Mouse (Mus musculus) liver, embryonic 12.5 days (tissue): ENCODE measurements around the gene Adgrd1. TPM values are rescaled to one million over a fixed set of nuclear protein-coding genes. Genes with fewer than 3 reads are reported as not detected.

Experiments
- ATAC-seq: fragments of 200-750 bp; cut with Nextera tagmentation; 2 replicates; pipeline ENCODE4 v1.8.0; 2017; ENCODE audit warnings: moderate number of reproducible peaks, mild to moderate bottlenecking, moderate library complexity
- H3K27ac ChIP-seq: fragments of 300-500 bp; sonication (generic); 2 replicates; pipeline ENCODE4 v1.5.1; 2016; ENCODE audit warnings: mild to moderate bottlenecking
- H3K27me3 ChIP-seq: fragments of 300-500 bp; sonication (generic); replicated peaks from 2 replicates; pipeline ENCODE4 v1.6.1; 2016; ENCODE audit warnings: mild to moderate bottlenecking, moderate library complexity
- H3K36me3 ChIP-seq: fragments of 300-500 bp; sonication (generic); 2 replicates; pipeline ENCODE4 v1.6.1; 2016; ENCODE audit warnings: mild to moderate bottlenecking, moderate library complexity
- H3K4me1 ChIP-seq: fragments of 300-500 bp; sonication (generic); 2 replicates; pipeline ENCODE4 v1.6.1; 2016
- H3K4me2 ChIP-seq: fragments of 300-500 bp; sonication (generic); 2 replicates; pipeline ENCODE4 v1.6.1; 2016; ENCODE audit warnings: mild to moderate bottlenecking, moderate library complexity
- H3K4me3 ChIP-seq: fragments of 300-500 bp; sonication (generic); 2 replicates; pipeline ENCODE4 v1.5.1; 2016; ENCODE audit warnings: mild to moderate bottlenecking, moderate library complexity
- H3K9ac ChIP-seq: fragments of 300-500 bp; sonication (generic); 2 replicates; pipeline ENCODE4 v1.6.1; 2016; ENCODE audit warnings: mild to moderate bottlenecking, moderate library complexity
- H3K9me3 ChIP-seq: fragments of 300-500 bp; sonication (generic); replicated peaks from 2 replicates; pipeline ENCODE4 v1.6.1; 2016; ENCODE audit warnings: mild to moderate bottlenecking, moderate library complexity
- WGBS: fragments of 180-500 bp; shearing (Covaris S2); methylation state at CpG from one replicate; pipeline ENCODE4 v1.1.7; 2016; ENCODE audit not compliant: insufficient replicate concordance; 5-methylcytosine and 5-hydroxymethylcytosine counted together
- polyA plus RNA-seq: library from polyadenylated mRNA; unstranded; fragments of >200 nt; fragmentation: Nextera tagmentation; extraction: Ambion mirVana; gene quantifications from 2 replicates; pipeline ENCODE4 v1.2.1, GENCODE M21; 2016

Gene Adgrd1
- polyA plus RNA-seq, 1 experiment from 2014 or later, result 0.02 TPM

GRCm38 (mm10) chr5:129066541-129067230 lies 29.9 kb upstream of the Adgrd1 start:
- no peaks in the 10 kb centered on the region for H3K9me3 ChIP-seq
- H3K27ac ChIP-seq, result no peak overlapping the region
- no peak overlapping the region for H3K4me2 ChIP-seq
- H3K4me1 ChIP-seq, result 0 out of 2 replicates have a peak, but pooled peaks cover 6% of the 10 kb centered on the region
- peaks cover 30% of the 10 kb centered on the region for H3K27me3 ChIP-seq
- no peak overlapping the region for H3K4me3 ChIP-seq
- 74% methylated on average over 8 of the region's 8 CpGs for WGBS
- H3K9ac ChIP-seq, result no peak overlapping the region
- no peak for ATAC-seq
- H3K36me3 ChIP-seq, result no peaks in the 10 kb centered on the region

- Histone ChIP-seq H3K27me3 (peaks cover 23% of the 10 kb centered on the region), H3K9ac (no peak overlapping the region), H3K4me2 (no peak overlapping the region), H3K9me3 (no peaks in the 10 kb centered on the region), H3K4me3 (no peak overlapping the region), H3K36me3 (no peaks in the 10 kb centered on the region), H3K27ac (no peak overlapping the region), H3K4me1 (0 out of 2 replicates have a peak, but pooled peaks cover 6% of the 10 kb centered on the region)
- 53% methylated on average over 13 of the region's 13 CpGs for WGBS
- ATAC-seq, result no peak
These were observed 29.2 kb upstream of the Adgrd1 start for GRCm38 (mm10) chr5:129067231-129067834.

GRCm38 (mm10) chr5:129071761-129072280 lies 24.7 kb upstream of the Adgrd1 start:
- Histone ChIP-seq H3K27me3 (no peaks in the 10 kb centered on the region), H3K9me3 (no peaks in the 10 kb centered on the region), H3K27ac (no peak overlapping the region), H3K36me3 (no peaks in the 10 kb centered on the region), H3K9ac (no peak overlapping the region), H3K4me1 (no peaks in the 10 kb centered on the region), H3K4me2 (no peak overlapping the region), H3K4me3 (no peak overlapping the region)
- ATAC-seq, result no peak
- WGBS, result 70% methylated on average over 14 of the region's 14 CpGs

- H3K27ac ChIP-seq, result no peak overlapping the region
- H3K27me3 ChIP-seq, result no peaks in the 10 kb centered on the region
- H3K9me3 ChIP-seq, result no peaks in the 10 kb centered on the region
- no peak overlapping the region for H3K9ac ChIP-seq
- no peak overlapping the region for H3K4me3 ChIP-seq
- H3K4me2 ChIP-seq, result no peak overlapping the region
- no peaks in the 10 kb centered on the region for H3K4me1 ChIP-seq
- 46% methylated on average over 6 of the region's 6 CpGs for WGBS
- H3K36me3 ChIP-seq, result no peaks in the 10 kb centered on the region
- ATAC-seq, result no peak
These were observed 23.1 kb upstream of the Adgrd1 start for GRCm38 (mm10) chr5:129073404-129073803.

- no peaks in the 10 kb centered on the region for H3K9me3 ChIP-seq
- no peaks in the 10 kb centered on the region for H3K36me3 ChIP-seq
- no peak for ATAC-seq
- no peak overlapping the region for H3K27ac ChIP-seq
- H3K4me1 ChIP-seq, result no peaks in the 10 kb centered on the region
- H3K4me2 ChIP-seq, result no peak overlapping the region
- no peaks in the 10 kb centered on the region for H3K27me3 ChIP-seq
- no peak overlapping the region for H3K9ac ChIP-seq
- no peak overlapping the region for H3K4me3 ChIP-seq
- WGBS, result 68% methylated on average over 6 of the region's 6 CpGs
These were observed 20.5 kb upstream of the Adgrd1 start for GRCm38 (mm10) chr5:129076098-129076497.

GRCm38 (mm10) chr5:129077240-129077639 lies 19.3 kb upstream of the Adgrd1 start:
- H3K9ac ChIP-seq, result no peak overlapping the region
- no peaks in the 10 kb centered on the region for H3K27me3 ChIP-seq
- no peaks in the 10 kb centered on the region for H3K4me1 ChIP-seq
- ATAC-seq, result no peak
- no peak overlapping the region for H3K27ac ChIP-seq
- no peak overlapping the region for H3K4me2 ChIP-seq
- no peaks in the 10 kb centered on the region for H3K36me3 ChIP-seq
- no peak overlapping the region for H3K4me3 ChIP-seq
- no peaks in the 10 kb centered on the region for H3K9me3 ChIP-seq
- WGBS, result 18% methylated on average over 5 of the region's 5 CpGs

GRCm38 (mm10) chr5:129081521-129081920 lies 15.0 kb upstream of the Adgrd1 start:
- no peaks in the 10 kb centered on the region for H3K36me3 ChIP-seq
- H3K27me3 ChIP-seq, result no peaks in the 10 kb centered on the region
- H3K9me3 ChIP-seq, result no peaks in the 10 kb centered on the region
- no peak overlapping the region for H3K4me2 ChIP-seq
- H3K9ac ChIP-seq, result no peak overlapping the region
- ATAC-seq, result no peak
- 67% methylated on average over 7 of the region's 7 CpGs for WGBS
- no peaks in the 10 kb centered on the region for H3K4me1 ChIP-seq
- H3K27ac ChIP-seq, result no peak overlapping the region
- H3K4me3 ChIP-seq, result no peak overlapping the region

- 76% methylated on average over 10 of the region's 10 CpGs for WGBS
- H3K9ac ChIP-seq, result no peak overlapping the region
- H3K4me3 ChIP-seq, result no peak overlapping the region
- no peaks in the 10 kb centered on the region for H3K27me3 ChIP-seq
- H3K27ac ChIP-seq, result no peak overlapping the region
- no peaks in the 10 kb centered on the region for H3K9me3 ChIP-seq
- H3K4me1 ChIP-seq, result no peaks in the 10 kb centered on the region
- no peaks in the 10 kb centered on the region for H3K36me3 ChIP-seq
- ATAC-seq, result no peak
- no peak overlapping the region for H3K4me2 ChIP-seq
These were observed 11.4 kb upstream of the Adgrd1 start for GRCm38 (mm10) chr5:129085153-129085552.

- Histone ChIP-seq H3K9ac (no peak overlapping the region), H3K4me3 (no peak overlapping the region), H3K4me2 (no peak overlapping the region), H3K4me1 (no peaks in the 10 kb centered on the region), H3K27ac (no peak overlapping the region), H3K9me3 (no peaks in the 10 kb centered on the region), H3K36me3 (no peaks in the 10 kb centered on the region), H3K27me3 (no peaks in the 10 kb centered on the region)
- WGBS, result 70% methylated on average over 10 of the region's 10 CpGs
- ATAC-seq, result no peak
These were observed 4.0 kb upstream of the Adgrd1 start for GRCm38 (mm10) chr5:129092345-129093065.

- Histone ChIP-seq H3K4me3 (no peak overlapping the region), H3K27ac (no peak overlapping the region), H3K9me3 (no peaks in the 10 kb centered on the region), H3K36me3 (no peaks in the 10 kb centered on the region), H3K9ac (no peak overlapping the region), H3K4me1 (no peaks in the 10 kb centered on the region), H3K4me2 (no peak overlapping the region), H3K27me3 (no peaks in the 10 kb centered on the region)
- 51% methylated on average over 4 of the region's 4 CpGs for WGBS
- no peak for ATAC-seq
These were observed 3.4 kb upstream of the Adgrd1 start for GRCm38 (mm10) chr5:129093158-129093557.

GRCm38 (mm10) chr5:129094236-129094635 lies 2.3 kb upstream of the Adgrd1 start:
- no peak overlapping the region for H3K4me2 ChIP-seq
- no peak for ATAC-seq
- H3K27ac ChIP-seq, result no peak overlapping the region
- no peaks in the 10 kb centered on the region for H3K27me3 ChIP-seq
- WGBS, result 50% methylated on average over 5 of the region's 5 CpGs
- no peak overlapping the region for H3K4me3 ChIP-seq
- H3K9me3 ChIP-seq, result no peaks in the 10 kb centered on the region
- H3K4me1 ChIP-seq, result no peaks in the 10 kb centered on the region
- H3K9ac ChIP-seq, result no peak overlapping the region
- no peaks in the 10 kb centered on the region for H3K36me3 ChIP-seq

- Histone ChIP-seq H3K4me2 (no peak overlapping the region), H3K36me3 (no peaks in the 10 kb centered on the region), H3K9me3 (no peaks in the 10 kb centered on the region), H3K4me3 (no peak overlapping the region), H3K9ac (no peak overlapping the region), H3K27me3 (no peaks in the 10 kb centered on the region), H3K4me1 (no peaks in the 10 kb centered on the region), H3K27ac (no peak overlapping the region)
- WGBS, result 60% methylated on average over 4 of the region's 4 CpGs
- no peak for ATAC-seq
These were observed 7.5 kb downstream of the Adgrd1 start for GRCm38 (mm10) chr5:129104043-129104442.
